Mouse (Mus musculus): ENCODE measurements around the gene Ddx20.
A peak's percentile ranks its signal among the peaks of the same experiment; 100 is the strongest.

The Ddx20 gene

GRCm38 (mm10) chr3:105687324-105688060 lies at the start of gene Ddx20:
Gene Ddx20, minus strand, starts transcription at chr3:105687574.
- peak; percentile 97 for DNase-seq

GRCm38 (mm10) chr3:105737070-105737469 lies 49.7 kb upstream of the Ddx20 start:
- no peak for DNase-seq

- no peak for DNase-seq
Measured at GRCm38 (mm10) chr3:105736148-105736547, 48.8 kb upstream of the Ddx20 start.

GRCm38 (mm10) chr3:105735285-105735684 lies 47.9 kb upstream of the Ddx20 start:
- no peak for DNase-seq

- DNase-seq = no peak
Measured at GRCm38 (mm10) chr3:105733538-105733937, 46.2 kb upstream of the Ddx20 start.

GRCm38 (mm10) chr3:105732360-105732759 lies 45.0 kb upstream of the Ddx20 start:
- DNase-seq = no peak

- peak; percentile 83 for DNase-seq
Measured at GRCm38 (mm10) chr3:105726037-105726436, 38.7 kb upstream of the Ddx20 start.

GRCm38 (mm10) chr3:105722510-105722909 lies 35.1 kb upstream of the Ddx20 start:
- DNase-seq = no peak

GRCm38 (mm10) chr3:105721681-105722201 lies 34.4 kb upstream of the Ddx20 start:
- DNase-seq = no peak

- DNase-seq = no peak
Measured at GRCm38 (mm10) chr3:105720514-105720913, 33.1 kb upstream of the Ddx20 start.

- no peak for DNase-seq
Measured at GRCm38 (mm10) chr3:105719979-105720378, 32.6 kb upstream of the Ddx20 start.

- DNase-seq = no peak
Measured at GRCm38 (mm10) chr3:105718746-105719145, 31.4 kb upstream of the Ddx20 start.

GRCm38 (mm10) chr3:105717856-105718555 lies 30.6 kb upstream of the Ddx20 start:
- DNase-seq = no peak

- DNase-seq = no peak
Measured at GRCm38 (mm10) chr3:105716353-105717000, 29.1 kb upstream of the Ddx20 start.

GRCm38 (mm10) chr3:105714820-105715167 lies 27.4 kb upstream of the Ddx20 start:
- no peak for DNase-seq

GRCm38 (mm10) chr3:105714091-105714819 lies 26.9 kb upstream of the Ddx20 start:
- no peak for DNase-seq

GRCm38 (mm10) chr3:105712827-105713226 lies 25.5 kb upstream of the Ddx20 start:
- DNase-seq = no peak

- no peak for DNase-seq
Measured at GRCm38 (mm10) chr3:105711741-105712140, 24.4 kb upstream of the Ddx20 start.

GRCm38 (mm10) chr3:105710246-105710645 lies 22.9 kb upstream of the Ddx20 start:
- DNase-seq = peak; percentile 35

- DNase-seq = no peak
Measured at GRCm38 (mm10) chr3:105707590-105707989, 20.2 kb upstream of the Ddx20 start.

- DNase-seq = peak; percentile 65
Measured at GRCm38 (mm10) chr3:105706366-105707020, 19.1 kb upstream of the Ddx20 start.

GRCm38 (mm10) chr3:105705561-105705960 lies 18.2 kb upstream of the Ddx20 start:
- no peak for DNase-seq
